ENCODE assay signal across 8 mouse cellular contexts in the genomic region with DNA sequence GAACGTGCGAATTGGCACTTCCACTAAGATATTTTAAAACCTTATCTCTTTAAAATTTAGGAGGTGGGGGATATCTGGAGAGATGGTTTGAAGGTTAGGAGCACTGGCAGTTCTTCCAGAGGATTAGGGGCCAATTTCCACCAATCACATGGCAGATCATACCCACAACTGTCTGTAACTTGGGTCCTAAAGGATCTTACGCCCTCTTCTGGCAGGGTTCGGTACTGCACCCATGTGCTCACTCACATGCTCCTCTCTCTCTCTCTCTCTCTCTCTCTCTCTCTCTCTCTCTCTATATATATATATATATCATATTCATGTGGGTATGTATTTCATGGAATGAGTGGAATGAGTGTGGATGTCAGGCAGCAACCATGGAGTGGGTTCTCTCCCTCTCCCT.
DNase-seq lines count a peak whose midpoint lies in the region; ATAC-seq and TF ChIP-seq lines count a peak whose summit lies in the region.

No protein-coding gene starts in this region.

- H3K4me3 ChIP-seq in hindbrain, embryonic 10.5 days, result no peak overlapping the region
- no peak overlapping the region for H3K4me3 ChIP-seq in hindbrain, embryonic 16.5 days (ENCODE audit: low read length)
- H3K4me3 ChIP-seq in kidney, postnatal 0 days (replicated peaks; ENCODE audit: low read depth, low read length), result no peak overlapping the region

- no peak overlapping the region for H3K9ac ChIP-seq in hindbrain, embryonic 16.5 days (ENCODE audit: low read depth, low read length)
- H3K9ac ChIP-seq in kidney, postnatal 0 days (ENCODE audit: low read depth, low read length), result no peak overlapping the region

- peak; percentile 20 for DNase-seq in hindbrain, embryonic 10.5 days (ENCODE audit: low spot score)
- peak; percentile 40 for DNase-seq in A20 (ENCODE audit: low read depth, low spot score)
- peak; percentile 35 for DNase-seq in ZHBTc4 (ENCODE audit: low read depth, low spot score)
- no peak for DNase-seq in kidney, postnatal 0 days (ENCODE audit: low spot score)
- peak; percentile 50 for DNase-seq in testis, postnatal 10 days (ENCODE audit: low spot score)
- no peak for DNase-seq in right cerebral cortex, adult 2 months (ENCODE audit: low spot score in 2 of 2)

- TF ChIP-seq CTCF in kidney, postnatal 0 days (IDR thresholded peaks at IDR 0.05; ENCODE audit: low read depth), result peak; percentile 56

- 46% methylated on average over 4 of the region's 4 CpGs for WGBS in hindbrain, embryonic 10.5 days
- WGBS in hindbrain, embryonic 16.5 days, result 59% methylated on average over 4 of the region's 4 CpGs
- 49% methylated on average over 4 of the region's 4 CpGs for WGBS in kidney, postnatal 0 days

- no peaks in the 10 kb centered on the region for H3K4me1 ChIP-seq in hindbrain, embryonic 10.5 days (replicated peaks)
- H3K4me1 ChIP-seq in hindbrain, embryonic 16.5 days (ENCODE audit: control insufficient read depth, insufficient read depth, low read depth, low read length), result no peaks in the 10 kb centered on the region
- no peaks in the 10 kb centered on the region for H3K4me1 ChIP-seq in kidney, postnatal 0 days (replicated peaks; ENCODE audit: insufficient read depth, low read length)

- no peak overlapping the region for H3K27ac ChIP-seq in hindbrain, embryonic 10.5 days
- H3K27ac ChIP-seq in hindbrain, embryonic 16.5 days (ENCODE audit: low read depth, low read length), result no peak overlapping the region
- H3K27ac ChIP-seq in kidney, postnatal 0 days, result no peak overlapping the region

- H3K27me3 ChIP-seq in hindbrain, embryonic 10.5 days (ENCODE audit: insufficient read depth, poor library complexity, severe bottlenecking), result peaks cover 62% of the 10 kb centered on the region
- 0 out of 2 replicates have a peak, but pooled peaks cover under 1% of the 10 kb centered on the region for H3K27me3 ChIP-seq in hindbrain, embryonic 16.5 days (replicated peaks; ENCODE audit: control insufficient read depth, insufficient read depth, low read length)
- H3K27me3 ChIP-seq in kidney, postnatal 0 days (ENCODE audit: insufficient read depth, low read length), result no peaks in the 10 kb centered on the region

- no peaks in the 10 kb centered on the region for H3K9me3 ChIP-seq in hindbrain, embryonic 10.5 days
- H3K9me3 ChIP-seq in hindbrain, embryonic 16.5 days (ENCODE audit: control insufficient read depth, low read length), result no peaks in the 10 kb centered on the region
- H3K9me3 ChIP-seq in kidney, postnatal 0 days (replicated peaks; ENCODE audit: low read length), result no peaks in the 10 kb centered on the region

- no peak for ATAC-seq in hindbrain, embryonic 16.5 days
- no peak for ATAC-seq in kidney, postnatal 0 days (replicated peaks; ENCODE audit: low FRiP score, low read depth)
- ATAC-seq in monocyte, adult 5-6 weeks (replicated peaks; ENCODE audit: insufficient number of reproducible peaks, low FRiP score, low TSS enrichment, poor library complexity, severe bottlenecking), result no peak

- no peak overlapping the region for H3K4me2 ChIP-seq in hindbrain, embryonic 16.5 days (ENCODE audit: low read length)
- H3K4me2 ChIP-seq in kidney, postnatal 0 days (ENCODE audit: low read length), result no peak overlapping the region

- no peaks in the 10 kb centered on the region for H3K36me3 ChIP-seq in hindbrain, embryonic 10.5 days
- H3K36me3 ChIP-seq in hindbrain, embryonic 16.5 days (ENCODE audit: control insufficient read depth, insufficient read depth, low read length), result no peaks in the 10 kb centered on the region
- H3K36me3 ChIP-seq in kidney, postnatal 0 days (ENCODE audit: insufficient read depth, low read length), result no peaks in the 10 kb centered on the region

Comparison
In these comparisons a context has a peak if more than half of its experiments do, and no peak if none do; other contexts are left out.
1. DNase-seq: peak in hindbrain, embryonic 10.5 days (single experiment), A20 (single experiment), ZHBTc4 (single experiment) and testis, postnatal 10 days (single experiment); none in kidney, postnatal 0 days (single experiment) and right cerebral cortex, adult 2 months (0 of 2).